Mouse (Mus musculus) myocyte (in vitro differentiated cells): ENCODE results near the gene Adamts2.

Experiments
- E2F4 ChIP-seq: IDR thresholded peaks from one replicate; pipeline ENCODE4 v1.6.1; 2011; ENCODE audit warnings: mild to moderate bottlenecking, control low read depth, moderate library complexity; ENCODE audit not compliant: insufficient read depth
- MYOG ChIP-seq, 3 experiments: IDR thresholded peaks; one replicate each; pipeline ENCODE4 v1.6.1; 2011; ENCODE audit warnings: control low read depth in 2 of 3, low read depth in 2 of 3, mild to moderate bottlenecking in 2 of 3; ENCODE audit not compliant: insufficient read length in 2 of 3, control insufficient read depth in 1 of 3, insufficient read depth in 1 of 3
- POLR2A ChIP-seq: IDR thresholded peaks from one replicate; pipeline ENCODE4 v1.6.1; 2011; ENCODE audit warnings: low read depth, mild to moderate bottlenecking, control low read depth, moderate library complexity; ENCODE audit not compliant: insufficient read length
- POLR2AphosphoS2 ChIP-seq: IDR thresholded peaks from one replicate; pipeline ENCODE4 v1.6.1; 2011; ENCODE audit warnings: low read depth, control low read depth; ENCODE audit not compliant: insufficient read length
- REST ChIP-seq: IDR thresholded peaks from one replicate; pipeline ENCODE4 v1.6.1; 2011; ENCODE audit warnings: mild to moderate bottlenecking, control low read depth, moderate library complexity; ENCODE audit not compliant: insufficient read depth, insufficient read length
- TCF12 ChIP-seq: IDR thresholded peaks from one replicate; pipeline ENCODE4 v1.6.1; 2011; ENCODE audit warnings: mild to moderate bottlenecking, control low read depth; ENCODE audit not compliant: poor library complexity, insufficient read depth, severe bottlenecking

DNA sequence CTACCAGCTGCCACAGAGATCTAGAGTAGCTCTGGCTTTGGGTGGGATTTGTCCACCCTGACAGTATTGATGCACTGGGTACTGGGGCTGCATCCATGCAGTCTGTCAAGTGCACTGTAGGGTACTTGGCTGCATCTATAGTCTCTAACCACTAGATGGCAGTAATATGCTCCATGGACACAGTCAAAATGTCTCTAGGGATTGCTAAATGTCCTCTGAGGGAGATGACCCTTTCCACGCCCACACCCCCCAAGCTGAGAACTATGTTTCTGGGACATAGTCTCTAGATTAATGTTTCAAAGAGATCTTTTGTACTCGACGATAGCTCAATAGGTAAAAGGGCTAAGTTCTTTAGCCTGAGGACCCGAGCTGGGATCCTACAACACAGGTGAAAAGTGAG, 42.8 kb upstream of the Adamts2 start:
- TF ChIP-seq POLR2A (no peak), TCF12 (no peak), REST (no peak), E2F4 (no peak), POLR2AphosphoS2 (no peak), MYOG (IDR thresholded peaks at IDR 0.05; ENCODE audit: control insufficient read depth in 1 of 3, insufficient read depth in 1 of 3, insufficient read length in 2 of 3, low read depth in 2 of 3) (no peak)
